Mouse (Mus musculus) kidney, adult 11 months (tissue): ENCODE measurements around the gene Meis2.

Experiments
- DNase-seq: peaks from one replicate; pipeline ENCODE4 v3.0.0; 2022

The Meis2 gene

GRCm38 (mm10) chr2:115993877-115994276, 71.8 kb downstream of the Meis2 start:
- no peak for DNase-seq

GRCm38 (mm10) chr2:115989249-115989648, 76.4 kb downstream of the Meis2 start:
- no peak for DNase-seq

GRCm38 (mm10) chr2:115988448-115988847, 77.2 kb downstream of the Meis2 start:
- no peak for DNase-seq

- DNase-seq = no peak
Observed at GRCm38 (mm10) chr2:115984952-115985351, 80.7 kb downstream of the Meis2 start.

- no peak for DNase-seq
Observed at GRCm38 (mm10) chr2:115984487-115984886, 81.2 kb downstream of the Meis2 start.

- DNase-seq = no peak
Observed at GRCm38 (mm10) chr2:115980490-115980889, 85.1 kb downstream of the Meis2 start.

GRCm38 (mm10) chr2:115979683-115980476, 85.8 kb downstream of the Meis2 start:
- peak; percentile 19 for DNase-seq

GRCm38 (mm10) chr2:115978666-115979065, 87.0 kb downstream of the Meis2 start:
- no peak for DNase-seq

GRCm38 (mm10) chr2:115971296-115971805, 94.3 kb downstream of the Meis2 start:
- no peak for DNase-seq

- no peak for DNase-seq
Observed at GRCm38 (mm10) chr2:115970091-115970820, 95.4 kb downstream of the Meis2 start.

GRCm38 (mm10) chr2:115969201-115969600, 96.4 kb downstream of the Meis2 start:
- no peak for DNase-seq

GRCm38 (mm10) chr2:115964911-115965310, 100.7 kb downstream of the Meis2 start:
- DNase-seq = no peak

GRCm38 (mm10) chr2:115963293-115963835, 102.3 kb downstream of the Meis2 start:
- no peak for DNase-seq

- no peak for DNase-seq
Observed at GRCm38 (mm10) chr2:115962728-115963127, 102.9 kb downstream of the Meis2 start.

- no peak for DNase-seq
Observed at GRCm38 (mm10) chr2:115962113-115962512, 103.5 kb downstream of the Meis2 start.

GRCm38 (mm10) chr2:115960615-115961014, 105.0 kb downstream of the Meis2 start:
- DNase-seq = no peak

- no peak for DNase-seq
Observed at GRCm38 (mm10) chr2:115956786-115957185, 108.9 kb downstream of the Meis2 start.

- no peak for DNase-seq
Observed at GRCm38 (mm10) chr2:115950645-115951044, 115.0 kb downstream of the Meis2 start.

GRCm38 (mm10) chr2:115948630-115949426, 116.8 kb downstream of the Meis2 start:
- no peak for DNase-seq

- no peak for DNase-seq
Observed at GRCm38 (mm10) chr2:115947714-115948226, 117.9 kb downstream of the Meis2 start.

GRCm38 (mm10) chr2:115943044-115943443, 122.6 kb downstream of the Meis2 start:
- no peak for DNase-seq

- no peak for DNase-seq
Observed at GRCm38 (mm10) chr2:115939849-115940248, 125.8 kb downstream of the Meis2 start.
